Mouse (Mus musculus): ENCODE results near the gene Nsmce3. TPM values are rescaled to one million over a fixed set of nuclear protein-coding genes. Genes with fewer than 3 reads are reported as not detected.

The Nsmce3 gene
- polyA plus RNA-seq, 1 experiment from 2014 or later: 6.4 TPM

DNA sequence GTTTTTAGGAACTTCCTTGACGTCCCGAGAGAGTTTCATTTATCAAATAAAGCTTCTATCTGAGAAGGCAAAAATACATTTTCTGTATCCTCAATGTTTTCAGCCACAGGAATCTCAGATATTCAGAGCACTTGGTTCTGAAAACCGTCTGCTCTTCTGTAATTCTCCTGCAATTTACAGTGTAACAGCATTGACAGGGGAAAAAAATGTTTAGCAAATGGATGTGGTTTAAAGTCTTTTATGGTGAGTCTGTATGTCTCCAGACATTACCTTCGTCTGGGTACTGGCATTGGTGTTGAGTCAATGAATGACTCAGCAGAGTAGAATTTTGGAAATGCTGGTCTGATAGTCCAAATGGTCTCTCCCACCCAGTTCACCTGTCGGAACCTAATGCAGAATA lies 34.2 kb upstream of the Nsmce3 start:
- no peaks in the 10 kb centered on the region for H3K4me1 ChIP-seq (replicated peaks; ENCODE audit: control insufficient read depth, insufficient read depth, low read length)
- no peak overlapping the region for H3K4me3 ChIP-seq (ENCODE audit: low read depth, low read length)
- H3K36me3 ChIP-seq (ENCODE audit: control insufficient read depth, insufficient read depth): no peaks in the 10 kb centered on the region
- no peaks in the 10 kb centered on the region for H3K27me3 ChIP-seq (replicated peaks; ENCODE audit: control insufficient read depth, insufficient read depth, low read length)
- no peak for TF ChIP-seq CTCF (IDR thresholded peaks at IDR 0.05; ENCODE audit: low read depth)
- WGBS: 61% methylated on average over 5 of the region's 5 CpGs
- H3K9ac ChIP-seq (ENCODE audit: low read depth, low read length): no peak overlapping the region
- H3K9me3 ChIP-seq (ENCODE audit: control insufficient read depth): no peaks in the 10 kb centered on the region
- ATAC-seq: no peak
- H3K27ac ChIP-seq (ENCODE audit: low read depth, low read length): no peak overlapping the region
- no peak overlapping the region for H3K4me2 ChIP-seq (replicated peaks; ENCODE audit: low read depth)

DNA sequence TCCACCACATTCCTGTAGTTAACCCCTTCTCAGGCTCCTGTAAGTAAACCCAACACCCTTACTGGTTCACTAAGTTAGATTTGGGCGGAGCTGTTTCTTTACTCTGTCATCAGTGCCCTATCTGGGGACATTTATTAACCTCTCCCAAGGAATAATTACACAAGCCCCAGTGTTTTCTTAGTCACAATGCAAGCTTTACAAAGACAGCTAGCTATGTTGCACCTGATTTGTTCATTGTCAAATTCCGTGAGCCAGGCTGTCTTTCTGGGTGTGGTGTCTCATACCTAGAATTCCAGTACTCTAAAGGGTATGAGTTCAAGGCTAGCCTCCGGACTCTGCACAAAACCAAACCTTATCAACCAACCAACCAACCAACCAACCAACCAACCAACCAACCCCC lies 32.7 kb upstream of the Nsmce3 start:
- H3K36me3 ChIP-seq (ENCODE audit: control insufficient read depth, insufficient read depth): no peaks in the 10 kb centered on the region
- H3K27ac ChIP-seq (ENCODE audit: low read depth, low read length): no peak overlapping the region
- no peak for ATAC-seq
- WGBS: 64% methylated on average over 3 of the region's 3 CpGs
- no peaks in the 10 kb centered on the region for H3K4me1 ChIP-seq (replicated peaks; ENCODE audit: control insufficient read depth, insufficient read depth, low read length)
- no peaks in the 10 kb centered on the region for H3K27me3 ChIP-seq (replicated peaks; ENCODE audit: control insufficient read depth, insufficient read depth, low read length)
- no peak for TF ChIP-seq CTCF (IDR thresholded peaks at IDR 0.05; ENCODE audit: low read depth)
- H3K9ac ChIP-seq (ENCODE audit: low read depth, low read length): no peak overlapping the region
- H3K4me3 ChIP-seq (ENCODE audit: low read depth, low read length): no peak overlapping the region
- no peaks in the 10 kb centered on the region for H3K9me3 ChIP-seq (ENCODE audit: control insufficient read depth)
- no peak overlapping the region for H3K4me2 ChIP-seq (replicated peaks; ENCODE audit: low read depth)

- no peaks in the 10 kb centered on the region for H3K9me3 ChIP-seq (ENCODE audit: control insufficient read depth)
- no peak overlapping the region for H3K4me3 ChIP-seq (ENCODE audit: low read depth, low read length)
- no peaks in the 10 kb centered on the region for H3K36me3 ChIP-seq (ENCODE audit: control insufficient read depth, insufficient read depth)
- no peak for TF ChIP-seq CTCF (IDR thresholded peaks at IDR 0.05; ENCODE audit: low read depth)
- H3K4me1 ChIP-seq (replicated peaks; ENCODE audit: control insufficient read depth, insufficient read depth, low read length): no peaks in the 10 kb centered on the region
- no peaks in the 10 kb centered on the region for H3K27me3 ChIP-seq (replicated peaks; ENCODE audit: control insufficient read depth, insufficient read depth, low read length)
- no peak overlapping the region for H3K9ac ChIP-seq (ENCODE audit: low read depth, low read length)
- no peak for ATAC-seq
- WGBS: 76% methylated on average over 2 of the region's 2 CpGs
- no peak overlapping the region for H3K4me2 ChIP-seq (replicated peaks; ENCODE audit: low read depth)
- H3K27ac ChIP-seq (ENCODE audit: low read depth, low read length): no peak overlapping the region
Measured at GRCm38 (mm10) chr7:64900249-64900648, 27.5 kb upstream of the Nsmce3 start.

GRCm38 (mm10) chr7:64896587-64896986 lies 23.8 kb upstream of the Nsmce3 start:
- Histone ChIP-seq H3K4me1 (replicated peaks; ENCODE audit: control insufficient read depth, insufficient read depth, low read length) (no peaks in the 10 kb centered on the region), H3K4me2 (replicated peaks; ENCODE audit: low read depth) (no peak overlapping the region), H3K36me3 (ENCODE audit: control insufficient read depth, insufficient read depth) (no peaks in the 10 kb centered on the region), H3K9ac (ENCODE audit: low read depth, low read length) (no peak overlapping the region), H3K27ac (ENCODE audit: low read depth, low read length) (no peak overlapping the region), H3K9me3 (ENCODE audit: control insufficient read depth) (no peaks in the 10 kb centered on the region), H3K4me3 (ENCODE audit: low read depth, low read length) (no peak overlapping the region), H3K27me3 (replicated peaks; ENCODE audit: control insufficient read depth, insufficient read depth, low read length) (no peaks in the 10 kb centered on the region)
- no peak for ATAC-seq
- TF ChIP-seq CTCF (IDR thresholded peaks at IDR 0.05; ENCODE audit: low read depth): no peak
- 90% methylated on average over 6 of the region's 6 CpGs for WGBS

DNA sequence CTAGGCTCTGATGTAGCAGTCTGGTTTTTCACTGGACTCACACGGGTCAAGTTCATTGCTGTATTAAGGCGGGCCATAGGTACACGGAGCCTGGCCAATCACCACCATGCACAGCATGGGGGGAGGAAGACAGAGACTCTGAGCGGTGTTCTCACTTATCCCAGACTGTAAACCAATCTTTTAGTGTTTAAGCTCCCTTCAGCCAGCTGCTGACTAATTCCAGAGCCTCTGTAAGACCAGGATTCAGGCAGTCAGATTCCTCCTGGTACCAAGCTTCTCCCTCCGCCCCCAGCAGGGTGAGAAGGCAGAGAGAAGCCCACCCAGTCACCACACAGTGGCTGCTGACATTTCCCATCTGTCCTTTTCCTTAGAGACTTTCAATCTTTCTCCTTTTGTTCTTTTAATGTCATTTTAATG lies 22.9 kb upstream of the Nsmce3 start:
- no peak for ATAC-seq
- H3K4me3 ChIP-seq (ENCODE audit: low read depth, low read length): no peak overlapping the region
- no peak for TF ChIP-seq CTCF (IDR thresholded peaks at IDR 0.05; ENCODE audit: low read depth)
- H3K27ac ChIP-seq (ENCODE audit: low read depth, low read length): no peak overlapping the region
- H3K4me1 ChIP-seq (replicated peaks; ENCODE audit: control insufficient read depth, insufficient read depth, low read length): no peaks in the 10 kb centered on the region
- H3K9ac ChIP-seq (ENCODE audit: low read depth, low read length): no peak overlapping the region
- WGBS: 33% methylated on average over 5 of the region's 5 CpGs
- H3K27me3 ChIP-seq (replicated peaks; ENCODE audit: control insufficient read depth, insufficient read depth, low read length): no peaks in the 10 kb centered on the region
- no peak overlapping the region for H3K4me2 ChIP-seq (replicated peaks; ENCODE audit: low read depth)
- H3K36me3 ChIP-seq (ENCODE audit: control insufficient read depth, insufficient read depth): no peaks in the 10 kb centered on the region
- H3K9me3 ChIP-seq (ENCODE audit: control insufficient read depth): no peaks in the 10 kb centered on the region

- 64% methylated on average over 3 of the region's 3 CpGs for WGBS
- no peaks in the 10 kb centered on the region for H3K4me1 ChIP-seq (replicated peaks; ENCODE audit: control insufficient read depth, insufficient read depth, low read length)
- H3K36me3 ChIP-seq (ENCODE audit: control insufficient read depth, insufficient read depth): no peaks in the 10 kb centered on the region
- H3K27me3 ChIP-seq (replicated peaks; ENCODE audit: control insufficient read depth, insufficient read depth, low read length): no peaks in the 10 kb centered on the region
- no peaks in the 10 kb centered on the region for H3K9me3 ChIP-seq (ENCODE audit: control insufficient read depth)
- no peak overlapping the region for H3K4me3 ChIP-seq (ENCODE audit: low read depth, low read length)
- TF ChIP-seq CTCF (IDR thresholded peaks at IDR 0.05; ENCODE audit: low read depth): no peak
- H3K27ac ChIP-seq (ENCODE audit: low read depth, low read length): no peak overlapping the region
- ATAC-seq: no peak
- no peak overlapping the region for H3K9ac ChIP-seq (ENCODE audit: low read depth, low read length)
- H3K4me2 ChIP-seq (replicated peaks; ENCODE audit: low read depth): no peak overlapping the region
Measured at GRCm38 (mm10) chr7:64891139-64891538, 18.3 kb upstream of the Nsmce3 start.

GRCm38 (mm10) chr7:64889919-64890318 lies 17.1 kb upstream of the Nsmce3 start:
- 80% methylated on average over 9 of the region's 9 CpGs for WGBS
- no peak for TF ChIP-seq CTCF (IDR thresholded peaks at IDR 0.05; ENCODE audit: low read depth)
- H3K4me3 ChIP-seq (ENCODE audit: low read depth, low read length): no peak overlapping the region
- no peak overlapping the region for H3K4me2 ChIP-seq (replicated peaks; ENCODE audit: low read depth)
- no peaks in the 10 kb centered on the region for H3K4me1 ChIP-seq (replicated peaks; ENCODE audit: control insufficient read depth, insufficient read depth, low read length)
- no peak overlapping the region for H3K27ac ChIP-seq (ENCODE audit: low read depth, low read length)
- H3K36me3 ChIP-seq (ENCODE audit: control insufficient read depth, insufficient read depth): no peaks in the 10 kb centered on the region
- H3K9me3 ChIP-seq (ENCODE audit: control insufficient read depth): no peaks in the 10 kb centered on the region
- no peaks in the 10 kb centered on the region for H3K27me3 ChIP-seq (replicated peaks; ENCODE audit: control insufficient read depth, insufficient read depth, low read length)
- no peak for ATAC-seq
- no peak overlapping the region for H3K9ac ChIP-seq (ENCODE audit: low read depth, low read length)

All from intestine, postnatal 0 days (tissue).